Mouse (Mus musculus): ENCODE results near the gene Max. TPM values are rescaled to one million over a fixed set of nuclear protein-coding genes. Genes with fewer than 3 reads are reported as not detected.

The Max gene
- polyA plus RNA-seq, 1 experiment from 2014 or later, result 16.3 TPM

DNA sequence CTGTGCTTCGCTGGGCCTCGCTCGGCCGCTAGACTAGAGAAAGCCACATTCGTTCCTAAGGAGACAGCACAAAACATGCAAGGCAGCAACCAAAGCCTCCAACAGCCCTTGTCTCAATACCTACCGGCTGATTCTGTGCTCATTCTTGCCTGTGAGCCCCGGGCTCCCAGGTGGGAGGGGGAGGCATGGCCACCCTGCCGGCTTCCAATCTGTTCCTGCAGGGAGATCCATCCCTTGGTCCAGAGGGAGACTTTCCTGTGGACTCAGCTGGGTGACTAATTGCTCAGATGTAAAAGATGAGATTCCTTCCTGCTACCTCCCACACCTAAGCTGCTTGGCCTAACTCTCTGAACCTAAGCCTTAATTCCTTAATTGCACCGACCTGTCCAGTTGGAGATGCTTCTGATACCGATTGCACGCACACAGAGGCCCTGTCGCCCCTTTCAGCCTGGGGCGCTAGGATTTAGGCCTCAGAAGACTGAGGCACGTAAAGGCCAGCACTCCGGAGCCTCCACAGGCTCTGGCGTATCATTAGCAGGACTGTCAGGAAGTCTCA lies 50.8 kb downstream of the Max start:
- 50% methylated on average over 16 of the region's 16 CpGs for WGBS
- peaks cover 13% of the 10 kb centered on the region; the same call in 1 of the 2 replicates for H3K4me1 ChIP-seq (ENCODE audit: insufficient read depth, low read length)
- H3K4me3 ChIP-seq (ENCODE audit: low read length), result no peak overlapping the region
- peak overlapping the region; percentile 40; the same call in 1 of the 2 replicates for H3K27ac ChIP-seq (ENCODE audit: low read length)
- H3K9me3 ChIP-seq (ENCODE audit: low read length), result no peaks in the 10 kb centered on the region
- ATAC-seq (ENCODE audit: low FRiP score, low TSS enrichment), result 0 out of 2 replicates have a peak, but pooled peaks have one; percentile 4
- 0 out of 2 replicates have a peak, but pooled peaks cover 10% of the 10 kb centered on the region for H3K36me3 ChIP-seq (ENCODE audit: insufficient read depth, low read length)
- no peaks in the 10 kb centered on the region for H3K27me3 ChIP-seq (ENCODE audit: insufficient read depth, low read length)
- H3K9ac ChIP-seq (replicated peaks; ENCODE audit: low read length), result no peak overlapping the region
- H3K4me2 ChIP-seq (replicated peaks; ENCODE audit: low read depth, low read length), result no peak overlapping the region

DNA sequence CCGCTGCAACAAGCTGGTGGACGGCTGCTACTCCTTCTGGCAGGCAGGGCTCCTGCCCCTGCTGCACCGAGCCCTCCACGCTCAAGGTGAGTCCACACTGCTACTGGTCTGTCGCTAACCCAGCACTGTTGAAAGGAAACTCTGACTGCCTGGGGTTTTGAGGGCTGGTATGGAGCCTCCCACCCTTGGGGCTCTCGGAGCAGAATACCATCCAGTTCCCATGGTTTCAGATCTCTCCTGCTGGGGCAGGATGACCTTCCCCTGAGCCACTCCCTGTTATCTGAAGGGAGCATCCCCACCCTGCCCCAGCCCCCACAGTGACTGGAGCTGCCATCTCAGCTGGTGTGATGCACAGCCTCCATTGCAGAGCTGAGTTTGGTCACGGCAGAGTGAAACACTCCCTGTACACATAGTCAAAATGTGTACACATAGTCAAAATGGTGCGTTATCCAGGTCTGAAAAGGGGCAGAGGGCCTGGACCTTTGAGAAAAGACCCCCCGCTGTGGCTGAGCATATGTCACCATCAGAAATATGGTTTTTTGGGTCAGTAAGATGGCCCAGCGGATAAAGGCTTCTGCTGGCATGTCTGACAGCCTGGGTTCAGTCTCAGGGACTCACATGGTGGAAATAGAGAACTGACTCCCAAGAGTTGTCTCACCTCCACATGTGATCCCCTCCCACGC lies 51.6 kb downstream of the Max start:
- Histone ChIP-seq H3K4me3 (ENCODE audit: low read length) (no peak overlapping the region), H3K4me1 (ENCODE audit: insufficient read depth, low read length) (peaks cover 13% of the 10 kb centered on the region; the same call in 1 of the 2 replicates), H3K9ac (replicated peaks; ENCODE audit: low read length) (no peak overlapping the region), H3K36me3 (ENCODE audit: insufficient read depth, low read length) (0 out of 2 replicates have a peak, but pooled peaks cover 10% of the 10 kb centered on the region), H3K27ac (ENCODE audit: low read length) (no peak overlapping the region), H3K4me2 (replicated peaks; ENCODE audit: low read depth, low read length) (no peak overlapping the region), H3K27me3 (ENCODE audit: insufficient read depth, low read length) (no peaks in the 10 kb centered on the region), H3K9me3 (ENCODE audit: low read length) (no peaks in the 10 kb centered on the region)
- ATAC-seq (ENCODE audit: low FRiP score, low TSS enrichment), result peak; percentile 52; the same call in 1 of the 2 replicates
- 65% methylated on average over 11 of the region's 11 CpGs for WGBS

DNA sequence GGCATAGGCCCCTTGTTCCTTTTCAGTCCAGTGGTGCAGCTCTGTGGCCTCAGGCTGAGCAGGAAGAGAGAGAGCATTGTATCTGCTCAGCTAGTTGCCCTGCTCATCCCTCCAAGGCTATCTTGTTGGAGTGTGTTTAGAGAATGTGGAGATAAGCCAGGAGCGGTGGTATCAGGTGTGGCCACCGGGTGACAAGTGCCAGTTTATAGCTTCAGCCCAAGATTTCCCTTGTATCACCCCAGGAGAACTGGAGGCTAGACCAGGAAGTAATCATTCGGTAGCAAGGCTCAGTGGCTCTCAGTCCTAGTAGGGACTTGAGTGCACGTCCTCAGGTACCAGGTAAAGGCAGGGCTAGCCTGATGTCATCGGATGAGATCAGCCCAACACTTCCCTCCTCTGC lies 52.8 kb downstream of the Max start:
- no peaks in the 10 kb centered on the region for H3K27me3 ChIP-seq (ENCODE audit: insufficient read depth, low read length)
- peaks cover 13% of the 10 kb centered on the region; the same call in 1 of the 2 replicates for H3K4me1 ChIP-seq (ENCODE audit: insufficient read depth, low read length)
- H3K9me3 ChIP-seq (ENCODE audit: low read length), result no peaks in the 10 kb centered on the region
- H3K4me2 ChIP-seq (replicated peaks; ENCODE audit: low read depth, low read length), result no peak overlapping the region
- H3K4me3 ChIP-seq (ENCODE audit: low read length), result no peak overlapping the region
- ATAC-seq (ENCODE audit: low FRiP score, low TSS enrichment), result no peak
- WGBS, result 87% methylated on average over 5 of the region's 5 CpGs
- H3K36me3 ChIP-seq (ENCODE audit: insufficient read depth, low read length), result 0 out of 2 replicates have a peak, but pooled peaks cover 3% of the 10 kb centered on the region
- no peak overlapping the region for H3K27ac ChIP-seq (ENCODE audit: low read length)
- no peak overlapping the region for H3K9ac ChIP-seq (replicated peaks; ENCODE audit: low read length)

DNA sequence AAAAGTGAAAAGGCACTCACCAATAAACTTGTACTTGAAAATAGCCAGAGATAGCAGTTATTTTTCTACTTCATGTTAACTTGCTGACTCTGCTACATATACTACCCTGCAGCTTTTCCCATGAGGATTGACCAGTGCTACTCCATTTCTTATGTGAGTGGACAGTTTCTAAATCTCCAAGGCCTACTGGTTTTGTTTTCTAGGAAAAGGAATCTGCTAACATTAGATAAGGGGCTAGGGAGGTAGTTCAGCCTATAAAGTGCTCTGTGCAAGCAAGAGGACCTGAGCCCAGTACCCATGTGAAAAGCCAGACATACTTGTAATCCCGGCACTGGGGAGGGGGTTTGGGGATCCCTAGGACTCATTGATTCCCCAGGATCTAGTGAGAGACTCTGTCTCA lies 55.7 kb downstream of the Max start:
- Histone ChIP-seq H3K27ac (ENCODE audit: low read length) (no peak overlapping the region), H3K9me3 (ENCODE audit: low read length) (no peaks in the 10 kb centered on the region), H3K27me3 (ENCODE audit: insufficient read depth, low read length) (no peaks in the 10 kb centered on the region), H3K9ac (replicated peaks; ENCODE audit: low read length) (no peak overlapping the region), H3K4me3 (ENCODE audit: low read length) (no peak overlapping the region), H3K4me1 (ENCODE audit: insufficient read depth, low read length) (peaks cover 12% of the 10 kb centered on the region; the same call in 1 of the 2 replicates), H3K36me3 (ENCODE audit: insufficient read depth, low read length) (peaks cover 4% of the 10 kb centered on the region; the same call in 1 of the 2 replicates), H3K4me2 (replicated peaks; ENCODE audit: low read depth, low read length) (no peak overlapping the region)
- ATAC-seq (ENCODE audit: low FRiP score, low TSS enrichment), result no peak
- WGBS, result 72% methylated on average over 1 of the region's 1 CpGs

DNA sequence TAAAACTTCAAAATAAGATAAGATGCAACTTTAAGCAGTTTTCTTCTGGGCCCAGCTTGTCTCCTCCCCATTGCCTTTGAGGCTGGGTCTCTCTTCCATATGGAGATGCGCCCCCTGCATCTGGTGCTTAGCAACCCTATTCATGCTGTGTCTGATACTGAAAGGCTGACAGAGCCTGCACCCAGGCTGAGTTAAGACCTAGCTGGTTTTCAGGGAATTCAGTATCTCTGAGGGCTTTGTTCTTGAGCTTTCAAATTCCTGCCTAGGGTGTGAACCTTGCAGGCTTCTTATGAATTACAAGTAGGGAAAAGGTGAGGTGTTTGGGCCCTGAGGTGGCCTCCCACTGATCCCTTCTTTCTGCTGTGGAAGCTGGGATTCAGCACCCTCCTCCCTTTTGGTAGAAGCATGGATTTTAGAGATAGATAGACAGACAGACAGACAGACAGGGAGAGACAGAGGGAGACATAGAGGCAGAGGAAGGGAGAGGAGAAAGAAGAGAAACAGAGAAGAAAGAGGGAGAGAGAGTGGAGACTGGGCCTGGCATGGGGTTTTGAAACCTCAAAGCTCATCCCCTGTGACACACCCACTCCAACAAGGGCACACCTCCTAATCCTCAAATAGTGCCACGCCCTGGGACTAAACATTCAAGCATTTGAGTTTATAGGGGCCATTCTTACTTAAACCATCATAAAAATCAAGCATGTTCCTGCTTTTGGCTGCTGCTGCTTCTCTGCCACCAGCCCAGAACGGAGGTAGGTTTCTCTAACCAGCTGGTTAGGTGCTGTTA lies 60.3 kb downstream of the Max start:
- ATAC-seq (ENCODE audit: low FRiP score, low TSS enrichment), result no peak
- Histone ChIP-seq H3K4me3 (ENCODE audit: low read length) (no peak overlapping the region), H3K4me1 (ENCODE audit: insufficient read depth, low read length) (no peaks in the 10 kb centered on the region), H3K27me3 (ENCODE audit: insufficient read depth, low read length) (no peaks in the 10 kb centered on the region), H3K27ac (ENCODE audit: low read length) (no peak overlapping the region), H3K36me3 (ENCODE audit: insufficient read depth, low read length) (peaks cover 9% of the 10 kb centered on the region), H3K4me2 (replicated peaks; ENCODE audit: low read depth, low read length) (no peak overlapping the region), H3K9me3 (ENCODE audit: low read length) (no peaks in the 10 kb centered on the region), H3K9ac (replicated peaks; ENCODE audit: low read length) (no peak overlapping the region)
- WGBS, result 91% methylated on average over 3 of the region's 3 CpGs

GRCm38 (mm10) chr12:76899261-76899975 lies 62.6 kb downstream of the Max start:
- no peak; the same call in 1 of the 2 replicates for ATAC-seq (ENCODE audit: low FRiP score, low TSS enrichment)
- H3K4me1 ChIP-seq (ENCODE audit: insufficient read depth, low read length), result no peaks in the 10 kb centered on the region
- no peak overlapping the region for H3K4me3 ChIP-seq (ENCODE audit: low read length)

GRCm38 (mm10) chr12:76898141-76898540 lies 63.9 kb downstream of the Max start:
- no peak for ATAC-seq (ENCODE audit: low FRiP score, low TSS enrichment)
- Histone ChIP-seq H3K9ac (replicated peaks; ENCODE audit: low read length) (no peak overlapping the region), H3K4me1 (ENCODE audit: insufficient read depth, low read length) (no peaks in the 10 kb centered on the region), H3K4me2 (replicated peaks; ENCODE audit: low read depth, low read length) (no peak overlapping the region), H3K4me3 (ENCODE audit: low read length) (no peak overlapping the region), H3K9me3 (ENCODE audit: low read length) (no peaks in the 10 kb centered on the region), H3K36me3 (ENCODE audit: insufficient read depth, low read length) (peaks cover 9% of the 10 kb centered on the region), H3K27ac (ENCODE audit: low read length) (no peak overlapping the region), H3K27me3 (ENCODE audit: insufficient read depth, low read length) (no peaks in the 10 kb centered on the region)

More at GRCm38 (mm10) chr12:76899261-76899975, 62.6 kb downstream of the Max start:
- no peaks in the 10 kb centered on the region for H3K9me3 ChIP-seq (ENCODE audit: low read length)
- WGBS, result 85% methylated on average over 10 of the region's 10 CpGs
- no peaks in the 10 kb centered on the region for H3K27me3 ChIP-seq (ENCODE audit: insufficient read depth, low read length)
- H3K27ac ChIP-seq (ENCODE audit: low read length), result no peak overlapping the region
- no peak overlapping the region for H3K9ac ChIP-seq (replicated peaks; ENCODE audit: low read length)
- peaks cover 9% of the 10 kb centered on the region for H3K36me3 ChIP-seq (ENCODE audit: insufficient read depth, low read length)
- no peak overlapping the region for H3K4me2 ChIP-seq (replicated peaks; ENCODE audit: low read depth, low read length)

DNA sequence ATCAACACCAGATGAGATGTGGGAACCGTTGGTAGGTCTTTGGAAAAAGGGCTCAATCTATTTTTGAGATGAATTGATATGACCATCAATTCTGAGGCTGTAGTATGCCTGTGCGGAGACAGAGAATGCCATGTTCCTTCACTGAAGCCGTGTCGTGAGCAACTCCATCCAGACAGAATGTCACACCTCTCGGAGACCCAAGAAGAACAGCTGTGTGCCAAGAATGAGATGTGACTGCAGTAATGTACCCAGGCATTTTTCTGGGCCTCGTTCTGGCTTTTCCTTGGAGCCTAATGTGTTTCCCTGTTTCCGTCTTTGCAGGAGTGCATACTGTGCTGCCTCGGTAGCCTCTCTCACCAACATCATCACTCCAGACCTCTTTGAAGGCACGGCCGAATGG lies 65.0 kb downstream of the Max start:
- WGBS, result 83% methylated on average over 10 of the region's 10 CpGs
- Histone ChIP-seq H3K9ac (replicated peaks; ENCODE audit: low read length) (no peak overlapping the region), H3K36me3 (ENCODE audit: insufficient read depth, low read length) (peaks cover 9% of the 10 kb centered on the region), H3K4me3 (ENCODE audit: low read length) (no peak overlapping the region), H3K4me2 (replicated peaks; ENCODE audit: low read depth, low read length) (no peak overlapping the region), H3K4me1 (ENCODE audit: insufficient read depth, low read length) (no peaks in the 10 kb centered on the region), H3K27ac (ENCODE audit: low read length) (no peak overlapping the region), H3K27me3 (ENCODE audit: insufficient read depth, low read length) (no peaks in the 10 kb centered on the region), H3K9me3 (ENCODE audit: low read length) (no peaks in the 10 kb centered on the region)
- ATAC-seq (ENCODE audit: low FRiP score, low TSS enrichment), result no peak

- Histone ChIP-seq H3K27ac (ENCODE audit: low read length) (no peak overlapping the region), H3K27me3 (ENCODE audit: insufficient read depth, low read length) (no peaks in the 10 kb centered on the region), H3K4me1 (ENCODE audit: insufficient read depth, low read length) (no peaks in the 10 kb centered on the region), H3K9ac (replicated peaks; ENCODE audit: low read length) (no peak overlapping the region), H3K9me3 (ENCODE audit: low read length) (no peaks in the 10 kb centered on the region), H3K4me3 (ENCODE audit: low read length) (no peak overlapping the region), H3K36me3 (ENCODE audit: insufficient read depth, low read length) (peaks cover 9% of the 10 kb centered on the region), H3K4me2 (replicated peaks; ENCODE audit: low read depth, low read length) (no peak overlapping the region)
- WGBS, result 92% methylated on average over 4 of the region's 4 CpGs
- no peak for ATAC-seq (ENCODE audit: low FRiP score, low TSS enrichment)
Observed at GRCm38 (mm10) chr12:76896566-76896965, 65.4 kb downstream of the Max start.
